Mouse (Mus musculus) testis, adult 2 months (tissue): ENCODE data around the gene Itgal.

ENCODE experiments used
- CTCF ChIP-seq: fragments of 200-500 bp; IDR thresholded peaks from 2 replicates; pipeline ENCODE4 v1.5.1; 2012; ENCODE audit warnings: low read depth, mild to moderate bottlenecking, inconsistent platforms, low read length, moderate library complexity; ENCODE audit not compliant: control insufficient read depth, insufficient read depth, insufficient replicate concordance
- POLR2A ChIP-seq: fragments of 200-500 bp; IDR thresholded peaks from 2 replicates; pipeline ENCODE4 v1.6.1; 2012; ENCODE audit warnings: low read depth, mild to moderate bottlenecking, inconsistent platforms, low read length, moderate library complexity; ENCODE audit not compliant: control insufficient read depth

GRCm38 (mm10) chr7:127343351-127344019 is 47.4 kb downstream of the Itgal start:
- TF ChIP-seq POLR2A (no peak), CTCF (no peak)
